Mouse (Mus musculus) embryonic facial prominence, embryonic 11.5 days (tissue): ENCODE results near the gene Raver1. TPM values are rescaled to one million over a fixed set of nuclear protein-coding genes. Genes with fewer than 3 reads are reported as not detected.

ENCODE experiments used
- ATAC-seq: fragments of 200-750 bp; cut with Nextera tagmentation; replicated peaks from 2 replicates; pipeline ENCODE4 v1.8.0; 2017; ENCODE audit warnings: low read depth; ENCODE audit not compliant: insufficient number of reproducible peaks, low FRiP score, low TSS enrichment
- DNase-seq: peaks from one replicate; pipeline ENCODE4 v3.0.0-alpha.2; 2015; ENCODE audit warnings: low spot score
- H3K27ac ChIP-seq: fragments of 300-500 bp; sonication (generic); replicated peaks from 2 replicates; pipeline ENCODE4 v1.5.1; 2014; ENCODE audit warnings: mild to moderate bottlenecking, low read depth, low read length, control low read depth
- H3K27me3 ChIP-seq: fragments of 300-500 bp; sonication (generic); 2 replicates; pipeline ENCODE4 v1.6.1; 2014; ENCODE audit warnings: mild to moderate bottlenecking, low read length, moderate library complexity, mixed read lengths; ENCODE audit not compliant: control insufficient read depth, insufficient read depth
- H3K36me3 ChIP-seq: fragments of 300-500 bp; sonication (generic); replicated peaks from 2 replicates; pipeline ENCODE4 v1.6.1; 2014; ENCODE audit warnings: low read depth, mild to moderate bottlenecking, low read length, moderate library complexity, mixed read lengths; ENCODE audit not compliant: control insufficient read depth, insufficient read depth
- H3K4me1 ChIP-seq: fragments of 300-500 bp; sonication (generic); 2 replicates; pipeline ENCODE4 v1.6.1; 2014; ENCODE audit warnings: low read length, mixed read lengths; ENCODE audit not compliant: control insufficient read depth, insufficient read depth
- H3K4me2 ChIP-seq: fragments of 300-500 bp; sonication (generic); 2 replicates; pipeline ENCODE4 v1.6.1; 2014; ENCODE audit warnings: low read depth, mild to moderate bottlenecking, control low read depth, low read length, moderate library complexity
- H3K4me3 ChIP-seq: fragments of 300-500 bp; sonication (generic); 2 replicates; pipeline ENCODE4 v1.5.1; 2014; ENCODE audit warnings: low read depth, low read length, control low read depth
- H3K9ac ChIP-seq: fragments of 300-500 bp; sonication (generic); replicated peaks from 2 replicates; pipeline ENCODE4 v1.6.1; 2014; ENCODE audit warnings: mild to moderate bottlenecking, control low read depth, low read length
- H3K9me3 ChIP-seq: fragments of 300-500 bp; sonication (generic); replicated peaks from 2 replicates; pipeline ENCODE4 v1.6.1; 2016; ENCODE audit warnings: mild to moderate bottlenecking, low read length, inconsistent platforms, mixed read lengths; ENCODE audit not compliant: control insufficient read depth
- WGBS: fragments of 180-500 bp; shearing (Covaris S2); extraction: QIAGEN DNeasy Blood & Tissue Kit; methylation state at CpG from one replicate; pipeline ENCODE4 v1.1.7; 2014; 5-methylcytosine and 5-hydroxymethylcytosine counted together
- microRNA counts: library from miRNA; unstranded; fragments of <30 nt; microRNA quantifications from one replicate; lab custom pipeline; 2016
- microRNA-seq: library from miRNA; unstranded; fragments of <30 nt; microRNA quantifications from one replicate; pipeline ENCODE4, GENCODE M21; 2016; ENCODE audit warnings: borderline number of aligned reads
- polyA plus RNA-seq: library from polyadenylated mRNA; unstranded; fragments of >200 nt; fragmentation: Nextera tagmentation; extraction: Ambion mirVana; gene quantifications from 2 replicates; pipeline ENCODE4 v1.2.1, GENCODE M21; 2014

The Raver1 gene
- polyA plus RNA-seq, 1 experiment from 2014 or later, result 63.1 TPM

- Histone ChIP-seq H3K9me3 (no peaks in the 10 kb centered on the region), H3K4me2 (peak within 1 kb of the TSS; percentile 57), H3K27ac (no peak within 1 kb of the TSS), H3K4me1 (peaks cover 4% of the 10 kb centered on the region), H3K9ac (peak within 1 kb of the TSS; percentile 44), H3K27me3 (peaks cover 30% of the 10 kb centered on the region), H3K4me3 (peak within 1 kb of the TSS; percentile 23), H3K36me3 (no peaks in the 10 kb centered on the region)
- WGBS, result 2% methylated on average over 37 of the region's 37 CpGs
- DNase-seq (peak; percentile 86), ATAC-seq (no peak)
These were observed 62.3 kb downstream of the Raver1 start, which contains the start of gene Icam4 for GRCm38 (mm10) chr9:21029291-21030054. TSS of gene Icam4 (plus strand) at chr9:21029373.

GRCm38 (mm10) chr9:21028560-21029110 lies 63.2 kb downstream of the Raver1 start:
- no peak for DNase-seq
- ATAC-seq, result no peak
- 73% methylated on average over 6 of the region's 6 CpGs for WGBS
- no peak overlapping the region for H3K27ac ChIP-seq
- H3K27me3 ChIP-seq, result peaks cover 23% of the 10 kb centered on the region
- H3K4me3 ChIP-seq, result no peak overlapping the region
- H3K9ac ChIP-seq, result no peak overlapping the region
- H3K9me3 ChIP-seq, result no peaks in the 10 kb centered on the region
- H3K4me2 ChIP-seq, result no peak overlapping the region; the same call in 1 of the 2 replicates
- peaks cover 4% of the 10 kb centered on the region for H3K4me1 ChIP-seq
- H3K36me3 ChIP-seq, result no peaks in the 10 kb centered on the region

GRCm38 (mm10) chr9:21027774-21028290 lies 64.0 kb downstream of the Raver1 start:
- Histone ChIP-seq H3K9ac (no peak overlapping the region), H3K36me3 (no peaks in the 10 kb centered on the region), H3K27ac (no peak overlapping the region), H3K27me3 (peaks cover 16% of the 10 kb centered on the region), H3K9me3 (no peaks in the 10 kb centered on the region), H3K4me1 (peaks cover 4% of the 10 kb centered on the region), H3K4me3 (no peak overlapping the region), H3K4me2 (no peak overlapping the region)
- DNase-seq (no peak), ATAC-seq (no peak)
- 60% methylated on average over 8 of the region's 8 CpGs for WGBS

GRCm38 (mm10) chr9:21026849-21027248 lies 65.0 kb downstream of the Raver1 start:
- no peak for DNase-seq
- WGBS, result 83% methylated on average over 12 of the region's 12 CpGs
- H3K4me1 ChIP-seq, result no peaks in the 10 kb centered on the region; the same call in none of the 2 replicates
- peaks cover 6% of the 10 kb centered on the region for H3K27me3 ChIP-seq
- no peak overlapping the region for H3K27ac ChIP-seq
- no peaks in the 10 kb centered on the region for H3K36me3 ChIP-seq
- no peak for ATAC-seq
- no peak overlapping the region for H3K9ac ChIP-seq
- no peak overlapping the region for H3K4me3 ChIP-seq
- no peaks in the 10 kb centered on the region for H3K9me3 ChIP-seq
- H3K4me2 ChIP-seq, result no peak overlapping the region

- H3K4me1 ChIP-seq, result no peaks in the 10 kb centered on the region; the same call in none of the 2 replicates
- 67% methylated on average over 19 of the region's 19 CpGs for WGBS
- H3K36me3 ChIP-seq, result no peaks in the 10 kb centered on the region
- H3K9me3 ChIP-seq, result no peaks in the 10 kb centered on the region
- H3K4me3 ChIP-seq, result no peak overlapping the region
- no peak overlapping the region for H3K9ac ChIP-seq
- DNase-seq, result no peak
- ATAC-seq, result no peak
- H3K27ac ChIP-seq, result no peak overlapping the region
- H3K4me2 ChIP-seq, result no peak overlapping the region
- H3K27me3 ChIP-seq, result peaks cover 4% of the 10 kb centered on the region
These were observed 66.5 kb downstream of the Raver1 start for GRCm38 (mm10) chr9:21025258-21025810.

MicroRNA genes within 50 kb of the gene (microRNA counts, 519-probe panel; counts per million panel counts)
- microRNA mmu-miR-1900 (lab: Ali Mortazavi, UCI), result 3,678 counts per million, percentile 54 among the panel's probes with 10 or more counts

Small RNA genes lying within 50 kb of the gene (microRNA-seq; reads per million reads assigned to microRNA genes)
- not detected for gene Mir1900
- gene Mir7082, result not detected

Other genes starting within 250 kb of the Raver1 start
- gene A230050P20Rik, start 223.4 kb downstream of the Raver1 start, polyA plus RNA-seq, result 0.64 and 1.1 TPM in 2 replicates
- gene Angptl6, start 212.3 kb downstream of the Raver1 start, polyA plus RNA-seq, result 1.6 and 3.2 TPM in 2 replicates
- gene Ppan, start 203.8 kb downstream of the Raver1 start, polyA plus RNA-seq, result 64.3 and 65.0 TPM in 2 replicates
- 352 TPM in 2 replicates for gene Eif3g, start 193.4 kb downstream of the Raver1 start, polyA plus RNA-seq
- gene Dnmt1, start 132.1 kb downstream of the Raver1 start, polyA plus RNA-seq, result 82.0 and 88.1 TPM in 2 replicates
- 37.5 and 43.6 TPM in 2 replicates for gene S1pr2, start 115.2 kb downstream of the Raver1 start, polyA plus RNA-seq
- 139 and 147 TPM in 2 replicates for gene Mrpl4, start 89.3 kb downstream of the Raver1 start, polyA plus RNA-seq
- 4.5 and 5.8 TPM in 2 replicates for gene Icam1, start 76.0 kb downstream of the Raver1 start, polyA plus RNA-seq
- 5.6 and 6.1 TPM in 2 replicates for gene Icam4, start 62.6 kb downstream of the Raver1 start, polyA plus RNA-seq
- not detected in 2 replicates for gene Icam5, start 59.9 kb downstream of the Raver1 start, polyA plus RNA-seq
- gene Zglp1, start 24.9 kb downstream of the Raver1 start, polyA plus RNA-seq, result 0.80 and 2.2 TPM in 2 replicates
- gene Gm49373, start 18.9 kb downstream of the Raver1 start, polyA plus RNA-seq, result 0.36 and 0.58 TPM in 2 replicates
- gene Fdx1l, start 18.4 kb downstream of the Raver1 start, polyA plus RNA-seq, result 44.7 and 52.1 TPM in 2 replicates
- gene Gm38431, start within 50 bp of the Raver1 start, polyA plus RNA-seq, result 2.0 and 2.3 TPM in 2 replicates
- gene Tyk2, start 39.2 kb upstream of the Raver1 start, polyA plus RNA-seq, result 5.4 and 7.1 TPM in 2 replicates
- gene Cdc37, start 58.0 kb upstream of the Raver1 start, polyA plus RNA-seq, result 371 and 374 TPM in 2 replicates
- 3.8 and 4.7 TPM in 2 replicates for gene Pde4a, start 73.7 kb upstream of the Raver1 start, polyA plus RNA-seq
- 23.2 and 27.1 TPM in 2 replicates for gene Keap1, start 147.4 kb upstream of the Raver1 start, polyA plus RNA-seq
- 0.08 and 0.21 TPM in 2 replicates for gene S1pr5, start 156.4 kb upstream of the Raver1 start, polyA plus RNA-seq
- gene Atg4d, start 173.3 kb upstream of the Raver1 start, polyA plus RNA-seq, result 28.5 and 31.1 TPM in 2 replicates
- 11.4 and 13.3 TPM in 2 replicates for gene Kri1, start 196.0 kb upstream of the Raver1 start, polyA plus RNA-seq
- gene Cdkn2d, start 199.4 kb upstream of the Raver1 start, polyA plus RNA-seq, result 51.3 and 55.0 TPM in 2 replicates
- gene Ap1m2, start 220.3 kb upstream of the Raver1 start, polyA plus RNA-seq, result 15.9 and 16.3 TPM in 2 replicates
- gene Slc44a2, start 228.7 kb upstream of the Raver1 start, polyA plus RNA-seq, result 86.0 and 89.8 TPM in 2 replicates